Mouse (Mus musculus) lung, embryonic 14.5 days (tissue): ENCODE measurements at regions not wholly inside any gene's neighbourhood (a gene's known extent, or its start where the extent isn't known, plus 50 kb on each side); places are given as distances from the start of the nearest gene placed in this dataset.
"Not testable (repeated sequence)": the region's sequence is repeated elsewhere in the genome, so short reads cannot be mapped to it uniquely, and the experiment has no call there.

ENCODE experiments used
- ATAC-seq: fragments of 200-750 bp; cut with Nextera tagmentation; 2 replicates; pipeline ENCODE4 v1.8.0; 2017; ENCODE audit warnings: mild to moderate bottlenecking, moderate TSS enrichment, moderate library complexity; ENCODE audit not compliant: insufficient read depth
- DNase-seq: peaks from one replicate; pipeline ENCODE4 v3.0.0-alpha.2; 2015
- H3K27ac ChIP-seq: fragments of 300-500 bp; sonication (generic); 2 replicates; pipeline ENCODE4 v1.5.1; 2014; ENCODE audit warnings: low read depth, mild to moderate bottlenecking, moderate library complexity
- H3K27me3 ChIP-seq: fragments of 300-500 bp; sonication (generic); 2 replicates; pipeline ENCODE4 v1.6.1; 2014; ENCODE audit warnings: low read length, control low read depth; ENCODE audit not compliant: insufficient read depth
- H3K36me3 ChIP-seq: fragments of 300-500 bp; sonication (generic); 2 replicates; pipeline ENCODE4 v1.6.1; 2014; ENCODE audit warnings: control low read depth; ENCODE audit not compliant: insufficient read depth
- H3K4me1 ChIP-seq: fragments of 300-500 bp; sonication (generic); 2 replicates; pipeline ENCODE4 v1.6.1; 2014; ENCODE audit warnings: antibody characterized with exemption, control low read depth; ENCODE audit not compliant: insufficient read depth
- H3K4me2 ChIP-seq: fragments of 300-500 bp; sonication (generic); 2 replicates; pipeline ENCODE4 v1.6.1; 2014; ENCODE audit warnings: mild to moderate bottlenecking
- H3K4me3 ChIP-seq: fragments of 300-500 bp; sonication (generic); 2 replicates; pipeline ENCODE4 v1.5.1; 2014; ENCODE audit warnings: low read depth, low read length
- H3K9ac ChIP-seq: fragments of 300-500 bp; sonication (generic); 2 replicates; pipeline ENCODE4 v1.6.1; 2014
- H3K9me3 ChIP-seq: fragments of 300-500 bp; sonication (generic); 2 replicates; pipeline ENCODE4 v1.6.1; 2016; ENCODE audit warnings: low read depth, low read length, control low read depth
- CTCF ChIP-seq: IDR thresholded peaks from 2 replicates; pipeline ENCODE4 v1.5.1; 2016; ENCODE audit warnings: antibody characterized with exemption, low read depth
- WGBS: fragments of 180-500 bp; shearing (Covaris S2); extraction: QIAGEN DNeasy Blood & Tissue Kit; methylation state at CpG from one replicate; pipeline ENCODE4 v1.1.7; 2014; 5-methylcytosine and 5-hydroxymethylcytosine counted together

- Histone ChIP-seq H3K9ac (no peak overlapping the region), H3K4me2 (no peak overlapping the region), H3K4me3 (no peak overlapping the region), H3K4me1 (no peaks in the 10 kb centered on the region), H3K9me3 (no peaks in the 10 kb centered on the region), H3K27me3 (no peaks in the 10 kb centered on the region), H3K36me3 (no peaks in the 10 kb centered on the region), H3K27ac (no peak overlapping the region)
- ATAC-seq (no peak), DNase-seq (no peak)
- no peak for TF ChIP-seq CTCF
- WGBS = 84% methylated on average over 7 of the region's 7 CpGs
Measured at GRCm38 (mm10) chr16:54943808-54944315, 353.9 kb downstream of the Zpld1 start.

- Histone ChIP-seq H3K4me1 (no peaks in the 10 kb centered on the region), H3K27me3 (no peaks in the 10 kb centered on the region), H3K4me3 (no peak overlapping the region), H3K9me3 (no peaks in the 10 kb centered on the region), H3K9ac (no peak overlapping the region), H3K27ac (no peak overlapping the region), H3K36me3 (no peaks in the 10 kb centered on the region), H3K4me2 (no peak overlapping the region)
- 75% methylated on average over 3 of the region's 3 CpGs for WGBS
- DNase-seq (no peak), ATAC-seq (no peak)
- no peak for TF ChIP-seq CTCF
Measured at GRCm38 (mm10) chr16:54928259-54928658, 369.5 kb downstream of the Zpld1 start.

GRCm38 (mm10) chr16:54902911-54903310 lies 394.9 kb downstream of the Zpld1 start:
- Histone ChIP-seq H3K4me3 (no peak overlapping the region), H3K4me1 (no peaks in the 10 kb centered on the region), H3K36me3 (no peaks in the 10 kb centered on the region), H3K27ac (no peak overlapping the region), H3K4me2 (no peak overlapping the region), H3K27me3 (no peaks in the 10 kb centered on the region), H3K9ac (no peak overlapping the region), H3K9me3 (no peaks in the 10 kb centered on the region)
- WGBS = 94% methylated on average over 4 of the region's 4 CpGs
- DNase-seq (no peak), ATAC-seq (no peak)
- no peak for TF ChIP-seq CTCF

GRCm38 (mm10) chr16:54901461-54901860 lies 396.3 kb downstream of the Zpld1 start:
- 61% methylated on average over 1 of the region's 1 CpGs for WGBS
- H3K27me3 ChIP-seq = no peaks in the 10 kb centered on the region
- no peak overlapping the region for H3K4me2 ChIP-seq
- no peaks in the 10 kb centered on the region for H3K4me1 ChIP-seq
- no peak for TF ChIP-seq CTCF
- no peak overlapping the region for H3K9ac ChIP-seq
- no peak overlapping the region for H3K27ac ChIP-seq
- no peaks in the 10 kb centered on the region for H3K9me3 ChIP-seq
- no peak overlapping the region for H3K4me3 ChIP-seq
- no peak for DNase-seq
- ATAC-seq = no peak
- no peaks in the 10 kb centered on the region for H3K36me3 ChIP-seq

GRCm38 (mm10) chr16:54894661-54895060 lies 403.1 kb downstream of the Zpld1 start:
- DNase-seq = no peak
- 76% methylated on average over 5 of the region's 5 CpGs for WGBS
- no peak for ATAC-seq
- Histone ChIP-seq H3K36me3 (no peaks in the 10 kb centered on the region), H3K4me2 (no peak overlapping the region), H3K27me3 (no peaks in the 10 kb centered on the region), H3K9ac (no peak overlapping the region), H3K4me1 (no peaks in the 10 kb centered on the region), H3K4me3 (no peak overlapping the region), H3K27ac (no peak overlapping the region), H3K9me3 (no peaks in the 10 kb centered on the region)
- no peak for TF ChIP-seq CTCF

GRCm38 (mm10) chr16:54857369-54857768 lies 440.4 kb downstream of the Zpld1 start:
- H3K4me1 ChIP-seq = no peaks in the 10 kb centered on the region
- H3K9ac ChIP-seq = no peak overlapping the region
- no peaks in the 10 kb centered on the region for H3K27me3 ChIP-seq
- H3K9me3 ChIP-seq = no peaks in the 10 kb centered on the region
- no peaks in the 10 kb centered on the region for H3K36me3 ChIP-seq
- ATAC-seq (no peak), DNase-seq (no peak)
- no peak overlapping the region for H3K4me3 ChIP-seq
- no peak for TF ChIP-seq CTCF
- H3K4me2 ChIP-seq = no peak overlapping the region
- H3K27ac ChIP-seq = no peak overlapping the region

- H3K27ac ChIP-seq, H3K36me3 ChIP-seq, H3K4me2 ChIP-seq, H3K9ac ChIP-seq, H3K27me3 ChIP-seq, H3K4me1 ChIP-seq, ATAC-seq, H3K9me3 ChIP-seq, DNase-seq, H3K4me3 ChIP-seq: not testable (repeated sequence)
- 90% methylated on average over 3 of the region's 4 CpGs for WGBS
Measured at GRCm38 (mm10) chr16:54842996-54843395, 454.8 kb downstream of the Zpld1 start.
